Mouse (Mus musculus): Measurements from ENCODE around the gene Camkk1.

Camkk1 gene

DNA sequence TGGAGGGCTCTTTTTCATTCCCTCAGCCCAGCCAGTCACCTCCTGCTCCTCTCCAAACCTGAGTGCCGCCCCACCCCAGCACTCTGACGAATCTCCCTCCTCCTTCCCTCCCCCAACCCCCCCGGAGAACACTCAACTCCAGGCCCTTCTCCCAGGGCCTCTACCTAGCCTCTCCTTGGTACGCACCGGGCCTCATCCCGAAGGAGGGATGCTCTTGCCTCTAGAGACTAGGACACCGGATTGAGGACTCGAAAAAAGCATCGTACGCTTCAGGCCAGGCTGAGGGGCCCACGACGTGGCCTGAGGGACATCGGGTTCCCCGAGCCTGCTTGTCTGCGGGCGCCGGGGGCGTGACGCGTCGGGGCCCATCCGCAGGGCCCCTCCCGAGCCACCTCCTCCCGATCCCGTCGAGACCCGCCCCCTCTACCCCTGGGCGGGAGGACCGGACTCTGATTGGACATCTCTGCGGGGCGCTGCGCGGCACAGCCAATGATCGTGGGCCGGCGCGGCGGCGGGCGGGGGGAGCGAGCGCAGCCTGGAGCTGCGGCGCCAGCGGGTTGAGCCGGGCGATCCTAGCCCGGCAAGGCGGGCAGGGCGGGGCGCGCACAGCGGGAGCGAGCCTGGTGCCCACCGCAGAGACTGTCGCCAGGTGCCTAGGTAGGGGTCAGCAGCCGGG lies at the start of gene Camkk1:
Gene Camkk1 (plus strand): TSS at position 538 of the 676 bp plus-strand sequence.
- peak; percentile 67 for DNase-seq (ENCODE audit: extremely low read depth, low read depth)

DNA sequence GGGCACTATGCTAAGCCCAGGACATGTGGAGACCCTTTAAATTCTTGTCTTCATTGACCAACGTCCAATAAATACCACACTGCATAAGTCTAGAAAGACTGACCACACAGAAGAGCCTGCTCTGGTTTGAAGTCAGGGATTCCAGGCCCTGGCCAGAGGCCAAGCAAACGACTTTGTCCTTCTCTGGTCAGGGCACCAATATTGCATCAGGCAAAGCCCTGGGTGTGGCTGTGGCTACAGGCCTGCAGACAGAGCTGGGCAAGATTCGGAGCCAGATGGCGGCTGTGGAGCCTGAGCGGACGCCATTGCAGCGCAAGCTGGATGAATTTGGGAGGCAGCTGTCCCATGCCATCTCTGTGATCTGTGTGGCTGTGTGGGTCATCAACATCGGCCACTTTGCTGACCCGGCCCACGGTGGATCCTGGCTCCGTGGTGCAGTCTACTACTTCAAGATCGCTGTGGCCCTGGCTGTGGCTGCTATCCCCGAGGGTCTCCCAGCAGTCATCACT lies 43.8 kb upstream of the Camkk1 start:
- DNase-seq (ENCODE audit: extremely low read depth, low read depth), result no peak

DNA sequence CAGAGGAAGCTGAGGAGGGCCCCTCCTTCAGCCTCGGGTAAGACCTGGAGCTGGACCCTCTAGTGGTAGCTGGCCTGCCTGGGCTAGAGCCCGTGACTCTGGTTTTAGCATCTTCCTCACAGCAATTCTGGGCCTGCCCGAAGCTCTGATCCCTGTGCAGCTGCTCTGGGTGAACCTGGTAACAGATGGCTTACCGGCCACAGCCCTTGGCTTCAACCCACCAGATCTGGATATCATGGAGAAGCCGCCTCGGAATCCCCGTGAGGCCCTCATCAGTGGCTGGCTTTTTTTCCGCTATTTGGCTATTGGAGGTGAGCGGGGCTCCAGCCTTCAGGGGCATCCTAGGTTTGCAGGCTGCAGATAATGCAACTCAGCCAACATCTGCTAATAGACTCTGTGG lies 36.3 kb upstream of the Camkk1 start:
- DNase-seq (ENCODE audit: extremely low read depth, low read depth), result no peak

DNA sequence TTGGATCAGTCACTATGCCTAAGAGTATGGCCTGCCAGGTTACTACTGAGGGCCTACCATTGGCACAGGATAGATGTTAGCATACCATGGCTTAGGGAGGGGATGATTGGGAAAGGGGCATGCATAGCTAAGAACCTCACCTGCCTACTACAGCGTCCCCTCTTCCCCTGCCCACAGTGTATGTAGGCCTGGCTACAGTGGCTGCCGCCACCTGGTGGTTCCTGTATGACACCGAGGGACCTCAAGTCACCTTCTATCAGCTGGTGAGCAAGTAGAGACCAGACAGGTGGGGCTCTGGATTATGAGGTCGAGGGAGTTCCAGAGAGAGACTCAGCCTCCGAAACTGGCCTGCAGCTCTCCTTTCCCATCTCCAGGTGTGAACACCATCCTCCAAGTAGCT lies 35.5 kb upstream of the Camkk1 start:
- DNase-seq (ENCODE audit: extremely low read depth, low read depth), result no peak

DNA sequence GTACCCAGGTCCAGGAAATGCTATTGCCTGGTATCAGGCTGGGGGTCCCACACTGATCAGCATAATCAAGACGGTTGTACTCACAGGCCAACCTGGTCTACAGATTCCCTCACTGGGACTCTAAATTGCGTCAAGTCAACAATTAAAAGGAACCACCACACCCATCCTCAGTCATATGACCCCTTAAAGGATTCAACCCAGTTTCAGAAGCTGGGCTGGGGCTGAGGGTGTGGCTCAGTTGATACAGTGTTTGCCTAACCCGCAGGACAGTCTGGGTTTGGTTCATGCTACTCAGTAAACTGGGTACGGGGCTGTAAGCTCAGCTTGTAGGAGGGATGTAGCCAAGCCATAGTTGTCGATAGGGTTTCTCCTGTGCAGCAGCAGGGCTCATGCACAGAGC lies 32.1 kb upstream of the Camkk1 start:
- no peak for DNase-seq (ENCODE audit: extremely low read depth, low read depth)

DNA sequence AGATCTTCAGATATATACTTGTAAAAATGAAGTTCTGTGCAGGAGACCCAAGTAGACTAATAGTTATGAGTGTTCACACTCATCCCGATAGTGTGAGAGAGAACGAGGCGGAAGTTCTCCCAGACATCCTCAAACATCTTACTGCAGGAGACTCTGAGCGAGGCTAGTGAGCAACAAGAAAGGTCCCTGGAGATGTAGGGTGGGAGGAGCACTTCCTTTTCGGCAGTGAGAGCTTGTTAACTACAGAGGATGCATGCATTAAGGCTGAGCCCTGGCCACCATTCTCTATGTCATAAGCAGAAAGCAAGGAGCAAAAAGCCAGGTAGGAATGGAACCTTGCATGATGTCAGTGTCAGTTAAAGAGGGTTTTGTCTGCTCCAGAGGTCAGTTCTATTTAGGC lies 31.6 kb upstream of the Camkk1 start:
- no peak for DNase-seq (ENCODE audit: extremely low read depth, low read depth)

DNA sequence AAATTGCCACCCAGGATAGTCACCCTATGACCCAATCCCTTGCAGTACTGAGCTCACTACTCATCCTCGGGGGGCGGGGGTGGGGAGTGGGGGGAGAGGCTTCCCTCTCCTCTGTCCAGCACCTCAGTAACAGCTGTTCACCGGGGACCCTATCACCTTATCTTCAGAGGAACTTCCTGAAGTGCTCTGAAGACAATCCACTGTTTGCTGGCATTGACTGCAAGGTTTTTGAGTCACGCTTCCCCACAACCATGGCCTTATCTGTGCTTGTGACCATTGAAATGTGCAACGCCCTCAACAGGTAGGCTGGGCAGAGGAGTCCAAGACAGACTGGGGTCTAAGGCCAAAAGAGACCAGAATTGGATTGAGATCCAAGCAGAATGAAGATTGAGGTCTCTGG lies 31.0 kb upstream of the Camkk1 start:
- DNase-seq (ENCODE audit: extremely low read depth, low read depth), result peak; percentile 38

DNA sequence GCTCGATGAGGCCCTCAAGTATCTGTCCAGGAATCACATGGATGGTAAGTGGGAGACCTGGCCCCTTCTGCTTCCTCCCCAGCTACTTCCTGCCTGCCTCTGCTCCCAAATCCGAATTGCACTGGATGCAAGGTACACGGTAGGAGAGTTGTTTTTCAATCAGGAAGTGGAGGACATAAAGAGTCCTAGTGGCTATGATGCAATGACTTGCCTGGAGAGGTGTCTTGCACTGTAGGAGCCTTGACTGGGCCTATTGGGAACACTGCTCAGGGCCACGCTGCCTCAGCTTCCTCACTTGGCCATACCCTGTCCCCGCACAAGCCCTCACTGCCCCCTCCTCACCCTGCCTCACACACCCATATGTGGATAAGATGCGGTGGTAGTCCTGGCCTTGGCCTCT lies 29.8 kb upstream of the Camkk1 start:
- DNase-seq (ENCODE audit: extremely low read depth, low read depth), result no peak

DNA sequence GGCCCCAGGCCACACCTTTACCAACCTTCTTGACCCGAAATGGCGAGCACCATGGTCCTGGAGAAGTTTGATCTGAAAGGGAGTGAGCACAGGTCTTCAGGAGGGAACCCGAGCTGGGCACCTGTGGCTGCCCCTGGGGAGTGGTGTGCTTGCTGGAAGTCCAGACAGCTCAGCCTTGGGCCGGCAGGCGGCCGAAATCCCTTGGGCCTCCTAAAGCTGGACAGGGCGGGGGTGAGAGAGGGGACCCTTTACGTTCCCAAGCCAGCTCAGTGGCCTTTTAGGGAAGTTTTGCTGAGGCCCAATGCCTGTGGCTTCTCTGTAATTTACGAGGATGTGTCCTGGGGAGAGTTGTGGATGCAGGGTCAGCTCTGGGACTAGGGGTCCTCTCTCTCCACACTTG lies 28.1 kb upstream of the Camkk1 start:
- no peak for DNase-seq (ENCODE audit: extremely low read depth, low read depth)

DNA sequence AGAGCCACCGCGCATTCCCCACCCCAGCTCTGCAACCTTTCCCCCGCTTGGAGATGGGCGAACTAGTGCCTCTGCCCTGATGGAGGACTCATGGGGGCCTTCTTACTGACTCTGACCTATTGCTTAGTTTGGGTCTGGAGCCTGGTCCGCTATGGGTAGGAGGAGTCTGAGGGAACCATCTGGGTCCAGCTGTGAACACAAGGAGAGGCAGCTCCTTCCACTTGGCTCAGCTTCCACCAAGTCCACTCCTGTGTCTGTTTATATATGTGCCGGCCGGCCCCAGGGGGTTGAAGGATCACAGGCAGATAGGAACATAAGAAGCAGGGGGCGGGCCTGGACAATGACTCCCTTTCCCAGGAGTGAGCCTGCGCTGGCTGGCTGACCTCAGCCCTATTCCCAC lies 26.8 kb upstream of the Camkk1 start:
- DNase-seq (ENCODE audit: extremely low read depth, low read depth), result no peak

DNA sequence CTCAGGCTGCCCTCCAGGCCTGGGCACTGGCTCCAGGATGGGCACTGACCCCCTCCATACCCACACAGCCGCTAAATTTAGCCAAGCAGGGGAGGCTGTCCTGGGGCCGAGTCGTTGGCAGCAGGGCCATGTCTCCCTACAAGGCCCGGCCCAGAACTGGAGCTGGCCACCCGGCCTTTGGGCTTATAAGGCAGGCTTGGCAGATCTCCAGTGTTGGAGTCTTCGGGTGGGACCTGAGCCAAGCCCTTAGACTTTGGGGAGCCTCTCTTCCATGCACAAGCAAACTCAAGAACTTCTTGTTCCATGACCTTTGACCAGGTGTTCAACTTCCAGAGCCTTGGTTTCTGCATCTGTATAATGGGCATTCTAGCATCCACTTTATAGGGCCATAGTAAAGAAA lies 22.5 kb upstream of the Camkk1 start:
- DNase-seq (ENCODE audit: extremely low read depth, low read depth), result no peak

DNA sequence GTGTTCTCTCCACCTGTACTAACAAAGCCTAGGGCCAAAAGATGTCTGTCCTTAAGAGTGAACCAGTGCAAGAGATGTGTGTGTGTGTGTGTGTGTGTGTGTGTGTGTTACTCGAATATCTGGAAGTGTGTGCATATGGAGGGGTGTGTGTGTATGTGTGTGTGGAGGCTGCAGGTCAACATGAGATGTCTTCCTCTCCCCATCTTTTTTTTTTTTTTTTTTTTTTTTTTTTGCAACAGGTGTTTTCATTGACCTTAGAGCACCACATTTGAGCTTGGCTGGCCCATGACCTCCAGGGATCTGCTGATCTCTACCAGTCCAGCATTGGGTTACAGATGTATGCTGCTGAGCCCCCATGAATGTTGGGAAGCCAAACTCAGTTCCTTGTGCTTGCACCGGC lies 22.0 kb upstream of the Camkk1 start:
- DNase-seq (ENCODE audit: extremely low read depth, low read depth), result no peak

DNA sequence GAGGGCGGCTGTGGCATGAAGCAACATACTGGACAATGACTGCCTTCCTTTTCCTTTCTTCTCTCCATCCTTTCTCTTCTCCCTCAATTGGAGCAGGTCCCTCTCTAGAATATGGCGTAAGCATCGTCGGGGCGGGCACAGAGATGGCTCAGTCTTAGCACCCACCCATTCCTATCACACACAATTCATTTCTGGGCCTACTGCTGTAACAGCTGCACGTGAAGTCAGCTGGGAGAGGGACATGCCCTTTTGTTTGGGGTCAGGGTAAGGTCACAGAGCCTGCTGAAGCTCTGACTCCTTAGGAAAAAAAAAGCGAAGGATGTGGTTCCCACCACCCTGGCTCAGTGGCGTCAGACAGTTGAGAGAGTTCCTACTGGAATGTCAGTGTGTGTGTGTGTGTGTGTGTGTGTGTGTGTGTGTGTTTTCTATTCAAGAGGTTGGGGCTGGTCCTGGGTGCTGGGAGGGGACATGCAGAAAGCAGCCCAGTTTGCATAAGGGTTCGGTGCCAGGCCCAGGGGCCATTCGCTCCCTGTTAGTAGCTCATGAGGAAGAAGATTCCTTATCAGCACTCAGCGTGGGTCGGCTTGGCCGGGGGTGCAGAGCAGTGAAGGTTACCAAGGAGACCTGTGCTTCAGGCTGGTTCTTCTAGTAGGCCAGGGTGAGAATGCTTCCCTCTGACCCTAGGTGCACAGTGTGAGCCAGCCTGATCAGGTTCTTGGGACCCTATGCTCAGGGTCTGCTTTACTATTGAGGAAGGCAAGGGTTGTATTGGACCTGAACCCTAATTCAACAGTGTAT lies 21.1 kb upstream of the Camkk1 start:
- peak; percentile 54 for DNase-seq (ENCODE audit: extremely low read depth, low read depth)

DNA sequence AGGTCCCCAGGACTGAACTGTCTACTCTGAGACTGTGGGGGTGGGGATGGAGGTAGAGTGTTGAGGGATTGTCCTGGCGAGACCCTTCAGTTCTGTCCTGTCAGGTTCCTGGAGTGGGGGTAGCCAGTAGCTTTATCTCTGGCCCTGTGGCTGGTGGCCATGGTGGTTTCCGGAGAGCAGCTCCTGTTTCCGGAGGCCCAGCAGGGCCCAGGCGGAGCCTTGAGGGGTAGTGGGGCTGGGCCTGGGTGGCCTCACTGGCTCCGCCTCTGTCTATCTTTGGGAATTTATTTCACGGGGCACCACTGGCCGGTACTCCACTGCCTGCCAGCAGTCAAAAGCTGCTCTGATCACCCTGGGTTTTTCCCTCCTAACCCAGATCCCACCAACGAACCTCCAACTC lies 20.0 kb upstream of the Camkk1 start, which contains the start of gene P2rx1:
Gene P2rx1 (plus strand): TSS at position 333 of the 400 bp plus-strand sequence.
- DNase-seq (ENCODE audit: extremely low read depth, low read depth), result peak; percentile 49

DNA sequence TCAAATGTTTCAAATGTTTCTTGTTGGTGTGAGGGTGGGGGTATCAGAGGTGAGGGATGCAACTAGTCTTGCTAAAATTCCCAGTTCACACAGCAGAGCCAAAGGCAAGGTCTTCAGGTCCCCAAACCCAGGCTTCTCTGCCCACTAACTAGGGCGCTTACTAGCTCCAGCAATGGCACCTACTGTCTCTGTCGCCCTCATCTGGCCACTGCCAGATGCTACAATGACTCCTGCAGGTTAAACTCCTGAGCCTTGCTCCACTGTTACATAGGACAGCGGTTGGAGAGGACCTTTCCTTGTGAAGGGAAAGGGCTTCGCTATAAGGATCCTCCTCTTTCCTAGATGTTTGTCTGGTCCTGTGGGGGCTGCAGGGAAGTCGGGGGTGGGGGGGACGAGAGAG lies 17.8 kb upstream of the Camkk1 start:
- peak; percentile 69 for DNase-seq (ENCODE audit: extremely low read depth, low read depth)

DNA sequence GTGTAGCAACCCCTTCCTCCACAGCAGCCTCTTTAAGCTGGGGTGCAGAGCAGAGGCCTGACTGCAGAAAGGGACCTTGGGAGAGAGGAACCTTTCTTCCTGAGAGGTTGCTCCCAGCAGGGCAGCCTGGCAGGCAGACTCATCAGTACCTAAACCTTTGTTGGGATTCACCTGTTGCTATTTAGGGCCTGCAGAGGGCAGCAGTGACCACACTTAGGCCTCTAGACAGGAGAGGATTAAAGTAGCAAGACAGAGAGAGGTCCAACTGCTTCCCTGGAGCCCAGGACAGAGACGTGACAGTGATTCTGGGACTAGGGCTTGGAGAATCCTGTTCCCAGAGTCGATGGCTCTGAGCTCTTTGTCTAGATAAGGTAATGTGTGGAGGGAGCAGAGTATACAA lies 12.4 kb upstream of the Camkk1 start:
- DNase-seq (ENCODE audit: extremely low read depth, low read depth), result peak; percentile 43

DNA sequence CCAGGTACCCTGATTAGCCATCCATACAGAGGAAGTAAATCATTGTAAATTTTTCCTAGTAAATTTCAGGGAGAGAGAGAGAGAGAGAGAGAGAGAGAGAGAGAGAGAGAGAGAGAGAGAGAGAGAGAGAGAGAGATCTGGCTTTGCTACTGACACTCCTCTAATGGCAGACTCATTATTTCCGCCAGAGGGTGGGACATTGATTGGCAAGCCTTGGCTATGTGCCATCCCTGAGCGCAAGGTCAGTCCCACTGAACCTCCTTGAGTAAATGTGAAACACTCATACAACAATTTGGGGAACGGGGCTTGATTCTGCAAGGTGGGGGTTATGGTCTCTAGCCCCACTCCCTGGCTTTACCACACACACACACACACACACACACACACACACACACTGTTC lies 11.7 kb upstream of the Camkk1 start:
- no peak for DNase-seq (ENCODE audit: extremely low read depth, low read depth)

DNA sequence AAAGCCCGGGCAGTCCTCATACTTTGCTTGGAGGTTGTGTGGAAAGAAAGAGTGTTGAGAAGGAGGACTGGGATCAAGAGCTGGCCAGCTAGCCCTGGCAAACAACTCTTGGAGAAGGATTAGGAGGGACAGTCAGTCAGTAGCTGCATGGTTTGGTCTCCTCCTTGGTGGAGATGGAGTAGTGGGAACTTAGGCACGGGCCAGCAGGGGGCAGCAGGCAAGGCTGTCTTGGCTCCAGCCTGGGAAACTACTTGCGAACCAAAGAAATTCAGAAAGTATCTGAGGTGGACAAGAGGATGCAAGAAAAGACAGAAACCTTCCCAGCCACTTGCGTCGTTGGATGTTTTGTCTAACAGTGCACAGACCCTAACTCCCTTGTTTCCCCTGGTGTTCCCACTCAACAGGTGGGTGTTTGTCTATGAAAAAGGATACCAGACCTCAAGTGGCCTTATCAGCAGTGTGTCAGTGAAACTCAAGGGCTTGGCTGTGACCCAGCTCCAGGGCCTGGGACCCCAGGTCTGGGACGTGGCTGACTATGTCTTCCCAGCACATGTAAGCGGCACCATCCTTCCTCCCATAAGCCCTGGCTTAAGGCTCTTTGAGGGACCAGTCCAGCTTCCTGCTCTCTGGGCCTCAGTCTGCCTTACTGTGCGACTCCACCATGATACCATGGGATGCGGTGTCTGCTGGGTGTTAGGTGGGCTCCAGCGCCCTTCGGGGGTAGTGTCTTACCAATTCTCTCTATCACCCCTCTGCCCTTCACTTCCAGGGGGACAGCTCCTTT lies 10.9 kb upstream of the Camkk1 start:
- no peak for DNase-seq (ENCODE audit: extremely low read depth, low read depth)

DNA sequence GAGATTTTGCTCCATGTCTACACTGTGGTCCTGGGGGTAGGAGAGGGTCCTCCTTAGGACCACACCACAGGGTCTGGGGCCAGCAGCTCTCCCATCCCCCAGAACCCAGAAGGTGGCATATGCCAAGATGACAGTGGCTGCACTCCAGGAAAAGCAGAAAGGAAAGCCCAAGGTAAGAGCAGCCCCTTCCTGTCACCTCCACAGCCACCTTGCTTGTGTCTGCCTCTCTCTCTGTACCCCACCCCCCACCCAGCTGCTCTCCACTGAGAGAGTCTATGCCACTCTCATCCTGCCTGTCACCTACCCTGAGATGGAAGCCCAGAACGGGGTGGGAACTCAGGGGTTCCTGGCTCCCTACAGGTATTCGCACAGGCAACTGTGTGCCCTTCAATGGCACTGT lies 10.0 kb upstream of the Camkk1 start:
- no peak for DNase-seq (ENCODE audit: extremely low read depth, low read depth)

DNA sequence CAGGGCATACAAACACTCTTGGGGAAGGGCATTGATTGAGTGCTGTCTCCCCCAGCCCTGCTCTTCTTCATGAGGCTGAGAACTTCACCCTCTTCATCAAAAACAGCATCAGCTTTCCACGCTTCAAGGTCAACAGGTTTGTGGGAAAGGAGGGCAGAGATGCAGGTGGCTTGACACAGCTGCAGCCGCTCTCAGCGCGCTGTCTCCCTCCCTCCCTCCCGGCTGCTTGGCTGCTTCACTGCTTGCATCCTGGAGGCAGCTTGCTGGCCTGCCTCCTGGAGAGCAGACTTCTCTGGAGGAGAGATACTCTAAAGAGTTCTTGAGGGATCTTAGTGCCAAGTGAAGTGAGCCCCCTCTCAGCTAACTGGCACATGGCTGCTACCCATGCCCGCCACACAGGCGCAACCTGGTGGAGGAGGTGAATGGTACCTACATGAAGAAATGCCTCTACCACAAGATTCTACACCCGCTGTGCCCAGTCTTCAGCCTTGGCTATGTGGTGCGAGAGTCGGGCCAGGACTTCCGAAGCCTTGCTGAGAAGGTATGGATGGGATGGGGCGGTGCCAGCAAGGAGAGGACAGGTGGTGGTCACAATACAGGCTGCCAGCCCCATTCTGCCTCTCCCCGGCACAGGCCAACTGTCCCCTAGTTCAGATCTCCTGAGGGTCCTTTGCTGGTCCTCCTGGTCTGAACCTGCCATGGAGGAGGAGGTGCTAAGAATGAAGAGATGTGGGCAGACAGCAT lies 9.1 kb upstream of the Camkk1 start:
- DNase-seq (ENCODE audit: extremely low read depth, low read depth), result no peak

DNA sequence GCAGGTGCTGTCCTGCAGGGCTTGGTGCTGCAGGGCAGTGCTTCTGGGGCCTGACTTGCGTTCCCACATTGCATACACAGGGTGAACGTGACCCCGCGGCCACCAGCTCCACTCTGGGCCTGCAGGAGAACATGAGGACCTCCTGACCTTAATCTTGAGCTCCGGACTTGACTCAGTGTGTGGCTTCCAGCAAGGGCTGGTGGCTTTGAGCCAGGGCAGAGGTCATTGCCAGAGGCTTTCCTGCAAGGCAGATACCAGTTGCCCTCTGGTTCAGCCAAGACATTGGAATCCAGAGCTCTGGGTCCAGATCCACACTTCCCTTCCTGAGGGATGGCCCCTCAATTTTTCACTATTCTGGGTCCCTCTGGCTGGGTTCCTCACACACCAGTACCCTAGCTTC lies 4.8 kb upstream of the Camkk1 start:
- no peak for DNase-seq (ENCODE audit: extremely low read depth, low read depth)

Measured in MEL-GATA-1-ER (cell line).